Mouse (Mus musculus): Measurements from ENCODE around the gene Ophn1. TPM values are rescaled to one million over a fixed set of nuclear protein-coding genes. Genes with fewer than 3 reads are reported as not detected.

Gene Ophn1
- polyA plus RNA-seq, 1 experiment from 2014 or later: 16.0 TPM

DNA sequence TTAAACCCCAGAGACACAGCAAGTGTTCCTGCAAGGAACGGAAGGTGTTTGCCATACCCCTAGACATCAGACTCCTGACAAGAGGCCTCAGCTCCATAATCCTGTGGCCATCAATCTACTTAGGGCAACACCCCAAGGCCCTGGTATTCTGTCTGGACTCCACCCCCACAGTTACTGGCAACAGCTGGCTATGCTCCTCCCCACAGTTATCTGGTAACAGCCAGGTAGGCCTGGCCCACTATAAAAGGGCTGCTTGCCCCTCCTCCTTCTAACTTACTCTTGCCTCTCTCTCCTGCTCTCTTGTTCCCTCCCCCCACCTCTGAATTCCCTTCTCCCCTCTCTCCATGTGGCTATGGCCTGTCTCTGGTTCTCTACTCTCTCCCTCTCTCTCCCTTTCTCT, 344.4 kb downstream of the Ophn1 start:
- H3K4me3 ChIP-seq (ENCODE audit: low read length): no peak overlapping the region
- H3K27ac ChIP-seq (ENCODE audit: low read length): no peak overlapping the region
- no peak overlapping the region for H3K9ac ChIP-seq (replicated peaks; ENCODE audit: low read length)
- 77% methylated on average over 1 of the region's 1 CpGs for WGBS
- no peaks in the 10 kb centered on the region for H3K4me1 ChIP-seq (ENCODE audit: insufficient read depth, low read length)
- no peaks in the 10 kb centered on the region for H3K9me3 ChIP-seq (ENCODE audit: low read length)
- H3K4me2 ChIP-seq (replicated peaks; ENCODE audit: low read depth, low read length): no peak overlapping the region
- ATAC-seq (ENCODE audit: low FRiP score, low TSS enrichment): no peak
- no peaks in the 10 kb centered on the region; the same call in 1 of the 2 replicates for H3K27me3 ChIP-seq (ENCODE audit: insufficient read depth, low read length)
- no peaks in the 10 kb centered on the region for H3K36me3 ChIP-seq (ENCODE audit: insufficient read depth, low read length)

DNA sequence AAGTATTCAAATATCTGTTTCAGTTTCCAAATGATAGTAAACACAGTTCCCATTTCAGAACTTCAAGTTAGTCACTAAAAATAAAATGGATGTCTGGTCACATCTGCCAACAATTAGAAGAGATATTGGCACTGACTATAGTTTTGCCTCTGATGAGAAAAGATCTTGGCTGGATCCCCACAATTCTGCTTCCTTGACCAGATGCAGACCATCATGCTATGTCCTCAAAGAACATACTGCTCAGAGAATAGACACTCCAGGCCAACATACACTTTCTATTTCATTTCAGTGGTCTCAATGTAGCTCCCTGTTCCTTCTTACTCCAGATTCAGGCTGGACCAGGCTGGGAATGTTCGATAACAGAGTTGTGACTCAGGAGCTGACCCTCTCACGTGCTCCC, 375.5 kb downstream of the Ophn1 start:
- no peak for ATAC-seq (ENCODE audit: low FRiP score, low TSS enrichment)
- WGBS: 82% methylated on average over 2 of the region's 2 CpGs
- no peak overlapping the region for H3K9ac ChIP-seq (replicated peaks; ENCODE audit: low read length)

DNA sequence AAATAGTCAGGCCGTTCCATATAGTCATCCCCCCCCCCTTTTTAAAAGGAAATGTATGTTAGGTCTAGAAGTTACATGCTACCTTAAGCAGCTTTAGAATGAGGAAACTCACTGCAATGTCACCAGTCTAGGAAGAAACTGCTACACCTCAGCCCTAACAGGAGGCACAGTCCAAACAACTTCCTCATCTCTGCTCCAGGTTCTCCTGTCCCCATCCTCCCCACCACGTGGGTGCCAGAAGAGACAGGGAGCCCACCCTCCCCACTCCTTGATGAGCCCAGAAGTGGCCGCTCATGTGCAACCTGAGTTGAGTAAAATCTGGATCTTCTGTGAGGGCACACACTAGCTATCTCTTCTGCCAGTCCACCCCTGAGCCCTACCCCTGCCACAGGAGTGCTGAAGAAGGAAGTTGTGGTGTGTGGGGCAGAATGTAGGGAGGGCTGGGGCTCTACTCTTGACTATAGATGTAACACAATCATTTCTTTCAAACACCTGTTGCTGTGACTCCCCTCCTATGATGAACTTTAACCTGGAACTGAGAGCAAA, 376.4 kb downstream of the Ophn1 start:
- H3K27ac ChIP-seq (ENCODE audit: low read length): no peak overlapping the region

More for the DNA sequence above, 375.5 kb downstream of the Ophn1 start:
- Histone ChIP-seq H3K4me3 (ENCODE audit: low read length) (no peak overlapping the region), H3K27ac (ENCODE audit: low read length) (no peak overlapping the region), H3K4me1 (ENCODE audit: insufficient read depth, low read length) (no peaks in the 10 kb centered on the region), H3K4me2 (replicated peaks; ENCODE audit: low read depth, low read length) (no peak overlapping the region), H3K36me3 (ENCODE audit: insufficient read depth, low read length) (no peaks in the 10 kb centered on the region), H3K9me3 (ENCODE audit: low read length) (no peaks in the 10 kb centered on the region), H3K27me3 (ENCODE audit: insufficient read depth, low read length) (0 out of 2 replicates have a peak, but pooled peaks cover 4% of the 10 kb centered on the region)

More for the DNA sequence above, 376.4 kb downstream of the Ophn1 start:
- no peak overlapping the region for H3K4me3 ChIP-seq (ENCODE audit: low read length)
- H3K27me3 ChIP-seq (ENCODE audit: insufficient read depth, low read length): 0 out of 2 replicates have a peak, but pooled peaks cover 4% of the 10 kb centered on the region
- no peak overlapping the region for H3K4me2 ChIP-seq (replicated peaks; ENCODE audit: low read depth, low read length)
- no peaks in the 10 kb centered on the region for H3K9me3 ChIP-seq (ENCODE audit: low read length)
- H3K36me3 ChIP-seq (ENCODE audit: insufficient read depth, low read length): no peaks in the 10 kb centered on the region
- no peak overlapping the region for H3K9ac ChIP-seq (replicated peaks; ENCODE audit: low read length)
- 76% methylated on average over 3 of the region's 3 CpGs for WGBS
- ATAC-seq (ENCODE audit: low FRiP score, low TSS enrichment): no peak
- H3K4me1 ChIP-seq (ENCODE audit: insufficient read depth, low read length): no peaks in the 10 kb centered on the region

Small RNAs within 50 kb of the gene (microRNA-seq; reads per million reads assigned to microRNA genes)
- not detected for gene Gm27554

Other genes with a start within 250 kb of the Ophn1 start
- gene Yipf6, start 45.3 kb upstream of the Ophn1 start, polyA plus RNA-seq (2015; fragmentation: Nextera tagmentation; extraction: Ambion mirVana): 24.2 and 24.5 TPM in 2 replicates
- gene Stard8, start 112.2 kb upstream of the Ophn1 start, polyA plus RNA-seq (2015; fragmentation: Nextera tagmentation; extraction: Ambion mirVana): 19.0 and 20.3 TPM in 2 replicates
- 57.0 and 59.1 TPM in 2 replicates for gene Efnb1, start 245.1 kb upstream of the Ophn1 start, polyA plus RNA-seq (2015; fragmentation: Nextera tagmentation; extraction: Ambion mirVana)